Mouse (Mus musculus) limb, embryonic 10.5 days (tissue): ENCODE results near the gene Ccdc22. TPM values are rescaled to one million over a fixed set of nuclear protein-coding genes. Genes with fewer than 3 reads are reported as not detected.

Experiments used
- DNase-seq: peaks from one replicate; pipeline ENCODE4 v3.0.0-alpha.2; 2017; ENCODE audit warnings: low spot score
- H3K27ac ChIP-seq: fragments of 300-500 bp; sonication (generic); 2 replicates; pipeline ENCODE4 v1.5.1; 2016; ENCODE audit warnings: mild to moderate bottlenecking
- H3K27me3 ChIP-seq: fragments of 300-500 bp; sonication (generic); 2 replicates; pipeline ENCODE4 v1.6.1; 2016; ENCODE audit warnings: low read depth, mild to moderate bottlenecking; ENCODE audit not compliant: poor library complexity, severe bottlenecking
- H3K36me3 ChIP-seq: fragments of 300-500 bp; sonication (generic); 2 replicates; pipeline ENCODE4 v1.6.1; 2016; ENCODE audit warnings: mild to moderate bottlenecking, moderate library complexity
- H3K4me1 ChIP-seq: fragments of 300-500 bp; sonication (generic); 2 replicates; pipeline ENCODE4 v1.6.1; 2016
- H3K4me3 ChIP-seq: fragments of 300-500 bp; sonication (generic); 2 replicates; pipeline ENCODE4 v1.5.1; 2016; ENCODE audit warnings: mild to moderate bottlenecking, moderate library complexity
- H3K9me3 ChIP-seq: fragments of 300-500 bp; sonication (generic); replicated peaks from 2 replicates; pipeline ENCODE4 v1.6.1; 2016; ENCODE audit warnings: mild to moderate bottlenecking
- WGBS: fragments of 180-500 bp; shearing (Covaris S2); methylation state at CpG from one replicate; pipeline ENCODE4 v1.1.7; 2016; 5-methylcytosine and 5-hydroxymethylcytosine counted together
- polyA plus RNA-seq: library from polyadenylated mRNA; unstranded; fragments of >200 nt; fragmentation: Nextera tagmentation; extraction: Ambion mirVana; gene quantifications from 2 replicates; pipeline ENCODE4 v1.2.1, GENCODE M21; 2016

Ccdc22 gene
- polyA plus RNA-seq, 1 experiment from 2014 or later: 36.5 TPM

DNA sequence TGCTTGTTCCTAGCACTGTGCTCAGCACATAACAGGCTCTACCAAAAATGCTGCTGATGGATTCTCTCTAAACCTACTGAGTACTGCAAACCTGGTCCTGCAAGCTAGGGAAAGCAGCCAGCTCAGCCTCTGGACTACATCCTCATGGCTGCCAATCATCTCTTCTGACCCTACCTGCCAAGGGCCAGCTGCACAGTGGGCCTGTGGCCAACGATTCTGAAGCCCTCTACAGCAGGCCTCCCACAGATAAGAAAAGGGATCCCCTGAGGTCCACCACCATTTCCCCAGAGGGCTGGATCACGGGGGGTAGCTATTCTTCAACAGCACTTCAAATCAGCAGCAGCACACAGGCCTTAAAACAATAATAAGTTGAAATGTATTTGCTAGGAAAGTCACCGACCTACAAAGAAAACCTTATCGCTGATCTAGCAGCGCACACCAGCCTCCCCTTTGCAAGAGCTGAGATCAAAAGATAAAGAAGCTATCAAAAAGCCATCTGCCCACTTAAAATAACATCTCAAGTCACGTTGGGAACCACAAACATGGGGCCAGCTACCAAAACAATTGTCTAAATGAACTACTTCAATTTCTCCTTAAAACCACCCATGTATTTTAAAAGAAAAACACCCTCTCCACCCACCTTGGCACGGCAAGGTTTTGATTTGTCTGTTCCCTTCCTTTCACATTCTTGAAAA lies 34.7 kb downstream of the Ccdc22 start:
- 76% methylated on average over 7 of the region's 7 CpGs for WGBS
- Histone ChIP-seq H3K27ac (no peak overlapping the region), H3K36me3 (no peaks in the 10 kb centered on the region), H3K4me3 (no peak overlapping the region), H3K4me1 (peaks cover 17% of the 10 kb centered on the region), H3K9me3 (no peaks in the 10 kb centered on the region), H3K27me3 (no peaks in the 10 kb centered on the region)
- DNase-seq: no peak

DNA sequence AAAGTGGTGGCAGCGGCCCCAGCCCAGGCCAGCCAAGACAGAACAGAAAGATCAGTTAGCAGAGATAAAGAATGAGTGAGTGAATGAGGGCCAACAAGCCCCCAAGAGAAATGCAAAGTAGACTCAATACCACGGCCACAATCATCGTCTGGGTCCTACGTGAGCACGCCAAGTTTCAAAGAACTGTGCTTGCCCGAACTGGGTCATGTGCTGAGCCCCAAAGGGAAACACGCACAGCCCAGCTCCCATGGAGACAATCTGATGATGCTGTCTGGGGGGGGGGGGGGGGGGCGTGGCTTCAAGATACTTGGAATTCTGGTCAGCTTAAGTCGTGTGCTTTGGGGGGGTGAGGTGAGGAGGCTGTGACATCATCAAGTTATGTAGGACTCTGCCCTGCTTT lies 37.8 kb downstream of the Ccdc22 start:
- Histone ChIP-seq H3K27me3 (no peaks in the 10 kb centered on the region), H3K4me1 (peaks cover 2% of the 10 kb centered on the region; the same call in 1 of the 2 replicates), H3K36me3 (no peaks in the 10 kb centered on the region), H3K4me3 (no peak overlapping the region), H3K27ac (no peak overlapping the region), H3K9me3 (no peaks in the 10 kb centered on the region)
- no peak for DNase-seq
- 88% methylated on average over 8 of the region's 9 CpGs for WGBS

DNA sequence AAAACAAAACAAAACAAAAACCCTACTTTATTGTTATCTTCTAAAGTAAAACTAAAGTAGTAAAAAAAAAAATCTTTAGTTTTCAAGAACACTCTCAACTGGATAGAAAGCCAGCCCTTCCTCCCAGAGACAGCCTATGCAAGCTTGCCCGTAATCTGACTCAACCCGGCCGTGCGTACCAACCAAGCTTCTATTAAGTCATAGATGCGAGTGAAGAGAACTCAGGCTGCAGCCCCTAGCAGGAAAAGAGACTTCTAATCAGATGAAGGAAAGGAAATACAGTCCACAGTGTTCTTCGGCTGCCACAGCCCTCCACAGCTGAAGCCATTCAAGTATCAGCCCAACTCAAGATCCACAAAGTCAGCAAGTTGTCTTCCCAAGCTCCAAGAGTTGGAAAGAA lies 39.0 kb downstream of the Ccdc22 start:
- no peak for DNase-seq
- Histone ChIP-seq H3K9me3 (no peaks in the 10 kb centered on the region), H3K4me3 (no peak overlapping the region), H3K27me3 (no peaks in the 10 kb centered on the region), H3K4me1 (no peaks in the 10 kb centered on the region), H3K36me3 (no peaks in the 10 kb centered on the region), H3K27ac (no peak overlapping the region)
- WGBS: 89% methylated on average over 6 of the region's 6 CpGs

DNA sequence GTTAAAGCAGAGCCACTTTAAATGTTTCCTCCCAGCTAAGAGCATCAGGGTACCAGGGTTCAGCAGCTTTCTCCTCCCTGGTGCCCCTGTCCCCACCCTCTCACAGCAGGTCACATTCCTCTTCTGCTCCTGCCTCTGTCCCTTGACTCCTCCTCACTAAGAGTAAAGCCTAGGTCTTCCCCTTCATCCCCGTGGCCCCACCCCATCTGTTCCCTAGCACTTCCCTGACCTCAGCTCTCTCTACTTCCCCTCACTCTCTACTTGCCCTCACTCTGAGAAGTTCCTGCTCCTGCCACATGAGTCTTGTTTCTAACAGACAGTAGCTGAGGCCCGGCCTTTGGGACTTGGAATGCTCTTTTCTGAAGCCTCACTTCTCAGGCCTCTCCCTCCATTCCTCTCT lies 42.2 kb downstream of the Ccdc22 start:
- 19% methylated on average over 2 of the region's 2 CpGs for WGBS

DNA sequence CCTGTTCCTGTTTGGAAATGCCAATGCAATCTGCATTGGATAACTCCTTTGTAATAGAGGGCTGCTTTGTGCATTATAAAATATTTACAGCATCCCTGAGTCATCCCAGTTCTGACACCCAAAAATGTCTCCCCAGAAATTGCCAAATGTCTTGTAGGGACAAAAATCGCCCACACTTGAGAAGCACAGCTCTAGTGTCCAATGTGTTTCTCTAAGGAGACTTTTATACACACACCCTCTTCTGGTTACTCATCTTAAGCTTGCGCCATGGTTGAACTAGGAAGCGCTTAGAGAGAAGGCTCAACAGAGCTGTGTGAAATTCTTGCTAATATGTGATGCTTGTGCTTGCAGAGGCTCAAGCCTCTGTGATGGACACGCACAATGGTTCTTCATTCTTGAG lies 51.8 kb downstream of the Ccdc22 start:
- Histone ChIP-seq H3K27me3 (no peaks in the 10 kb centered on the region), H3K27ac (no peak overlapping the region), H3K4me3 (no peak overlapping the region), H3K4me1 (no peaks in the 10 kb centered on the region), H3K36me3 (no peaks in the 10 kb centered on the region), H3K9me3 (no peaks in the 10 kb centered on the region)
- 93% methylated on average over 4 of the region's 4 CpGs for WGBS
- DNase-seq: no peak

More for the DNA sequence above, 42.2 kb downstream of the Ccdc22 start:
- H3K9me3 ChIP-seq: no peaks in the 10 kb centered on the region
- H3K36me3 ChIP-seq: no peaks in the 10 kb centered on the region; the same call in 1 of the 2 replicates
- no peaks in the 10 kb centered on the region for H3K4me1 ChIP-seq
- no peaks in the 10 kb centered on the region for H3K27me3 ChIP-seq
- no peak overlapping the region for H3K27ac ChIP-seq
- no peak overlapping the region for H3K4me3 ChIP-seq
- DNase-seq: no peak

Other genes starting within 250 kb of the Ccdc22 start
- 0.60 and 0.68 TPM in 2 replicates for gene Usp27x, start 229.7 kb downstream of the Ccdc22 start, polyA plus RNA-seq
- gene Foxp3, start 31.9 kb downstream of the Ccdc22 start, polyA plus RNA-seq: 0.05 and 0.06 TPM in 2 replicates
- 1.3 and 1.5 TPM in 2 replicates for gene Ppp1r3f, start 31.2 kb downstream of the Ccdc22 start, polyA plus RNA-seq
- not detected in 2 replicates for gene Cacna1f, start 1.6 kb upstream of the Ccdc22 start, polyA plus RNA-seq
- gene Syp, start 33.0 kb upstream of the Ccdc22 start, polyA plus RNA-seq: 1.6 and 1.9 TPM in 2 replicates
- gene Prickle3, start 51.7 kb upstream of the Ccdc22 start, polyA plus RNA-seq: 6.4 and 9.1 TPM in 2 replicates
- 72.6 and 77.7 TPM in 2 replicates for gene Plp2, start 65.9 kb upstream of the Ccdc22 start, polyA plus RNA-seq
- 0.08 and 0.13 TPM in 2 replicates for gene Magix, start 75.7 kb upstream of the Ccdc22 start, polyA plus RNA-seq
- 40.5 and 48.2 TPM in 2 replicates for gene Gpkow, start 91.6 kb upstream of the Ccdc22 start, polyA plus RNA-seq
- gene Wdr45, start 108.8 kb upstream of the Ccdc22 start, polyA plus RNA-seq: 18.1 and 20.8 TPM in 2 replicates
- not detected in 2 replicates for gene Gm45208, start 116.7 kb upstream of the Ccdc22 start, polyA plus RNA-seq
- 74.0 and 79.0 TPM in 2 replicates for gene Praf2, start 122.9 kb upstream of the Ccdc22 start, polyA plus RNA-seq
- gene Ccdc120, start 145.4 kb upstream of the Ccdc22 start, polyA plus RNA-seq: 21.8 and 21.9 TPM in 2 replicates
- gene Tfe3, start 157.0 kb upstream of the Ccdc22 start, polyA plus RNA-seq: 26.0 and 26.8 TPM in 2 replicates
- 29.5 and 36.3 TPM in 2 replicates for gene Gripap1, start 184.2 kb upstream of the Ccdc22 start, polyA plus RNA-seq
- 0.85 and 1.2 TPM in 2 replicates for gene Kcnd1, start 216.8 kb upstream of the Ccdc22 start, polyA plus RNA-seq
- gene Otud5, start 235.8 kb upstream of the Ccdc22 start, polyA plus RNA-seq: 41.4 and 47.5 TPM in 2 replicates